Mouse (Mus musculus) liver, postnatal 0 days (tissue): ENCODE data around the gene Fam3c.

Source experiments
- CTCF ChIP-seq: sonication (generic); IDR thresholded peaks from 2 replicates; pipeline ENCODE4 v1.5.1; 2016; ENCODE audit warnings: antibody characterized with exemption, low read depth
- EP300 ChIP-seq: IDR thresholded peaks from 2 replicates; pipeline ENCODE4 v1.6.1; 2016; ENCODE audit warnings: antibody characterized with exemption, low read depth, mild to moderate bottlenecking

DNA sequence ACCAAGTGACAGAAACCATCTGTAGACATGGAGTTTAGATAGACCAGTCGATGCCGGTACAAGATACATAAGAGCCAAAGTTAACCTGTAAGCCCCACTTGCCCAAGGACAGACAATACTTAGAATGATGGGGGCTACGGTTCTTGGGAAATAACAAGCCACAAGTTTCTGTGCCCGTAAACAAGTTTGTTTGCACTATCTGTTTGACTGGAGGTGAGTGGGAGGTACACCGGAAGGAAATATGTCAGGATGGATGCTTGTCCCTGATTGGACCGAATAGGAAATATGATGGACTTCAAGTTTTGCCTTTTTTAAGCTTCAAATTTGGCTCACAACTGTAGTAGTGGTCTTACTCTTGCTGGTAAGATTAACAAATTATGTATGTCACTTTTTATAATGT lies 12.3 kb downstream of the Fam3c start:
- TF ChIP-seq CTCF (no peak), EP300 (no peak)
